Mouse (Mus musculus) Patski (cell line): ENCODE measurements around the gene Olfr554. TPM values are rescaled to one million over a fixed set of nuclear protein-coding genes. Genes with fewer than 3 reads are reported as not detected.
"Not testable (repeated sequence)": the region's sequence is repeated elsewhere in the genome, so short reads cannot be mapped to it uniquely, and the experiment has no call there.

ENCODE experiments used
- ATAC-seq: fragments of 100-300 bp; one replicate; pipeline ENCODE4 v1.8.0; 2021
- CTCF ChIA-PET: fragments of 350-600 bp; sonication (Branson Sonifier 250); formaldehyde crosslinking; loops from one replicate; lab custom pipeline; 2022; ENCODE audit warnings: inconsistent platforms; lab: Charles Lee
- POLR2A ChIA-PET: fragments of 350-600 bp; sonication (Branson Sonifier 250); formaldehyde crosslinking; loops from one replicate; lab custom pipeline; 2022; ENCODE audit warnings: antibody characterized with exemption, inconsistent platforms; lab: Charles Lee
- DNase-seq: peaks from one replicate; pipeline ENCODE4 v3.0.0-alpha.2; 2011; ENCODE audit warnings: low read depth, low spot score
- H3K27me3 ChIP-seq: fragments of 371-371 bp; one replicate; pipeline ENCODE4 v1.5.1; 2021
- CTCF ChIP-seq: fragments of 100-300 bp; IDR thresholded peaks from one replicate; pipeline ENCODE4 v1.5.1; 2021
- in situ Hi-C: fragments of 300-500 bp; cut with MboI; formaldehyde crosslinking; loops from 3 replicates; pipeline ENCODE4 v1.11.1; 2018; ENCODE audit warnings: low pct_unique_long_range_greater_than_20kb, mixed read lengths
- polyA plus RNA-seq: library from polyadenylated mRNA; unstranded; gene quantifications from one replicate; pipeline ENCODE4 v1.2.3, GENCODE M21; 2021

Gene Olfr554
- not detected for polyA plus RNA-seq

GRCm38 (mm10) chr7:102638132-102638531 lies at the start of gene Olfr554:
Olfr554 (plus strand) TSS chr7:102638432.
- ATAC-seq, result no peak
- POLR2A ChIA-PET, result no interaction called here
- CTCF ChIA-PET, result interaction anchor here (3.6 kb wide), 1 partner anchor 125 kb away, joined by 17 read pairs; no protein-coding TSS in a partner anchor
- in situ Hi-C loops, result loop anchor here (5.0 kb wide), 1 partner anchor 131 kb away; no protein-coding TSS in a partner anchor
- H3K27me3 ChIP-seq, result peaks cover 16% of the 10 kb centered on the region
- TF ChIP-seq CTCF, result no peak
- no peak for DNase-seq

- in situ Hi-C loops, result no loop called here
- ChIA-PET POLR2A (no interaction called here), CTCF (no interaction called here)
- no peaks in the 10 kb centered on the region for H3K27me3 ChIP-seq
- no peak for ATAC-seq
- no peak for TF ChIP-seq CTCF
- no peak for DNase-seq
Observed at GRCm38 (mm10) chr7:102591786-102592185, 46.4 kb upstream of the Olfr554 start, which contains the start of gene Olfr551. Olfr551 (minus strand) TSS chr7:102591886.

GRCm38 (mm10) chr7:102597378-102598031 lies 40.7 kb upstream of the Olfr554 start, which contains the start of gene Olfr552:
Olfr552 (plus strand) TSS chr7:102597770.
- DNase-seq (no peak), ATAC-seq (no peak)
- in situ Hi-C loops, result no loop called here
- H3K27me3 ChIP-seq, result peaks cover 5% of the 10 kb centered on the region
- ChIA-PET CTCF (no interaction called here), POLR2A (no interaction called here)
- TF ChIP-seq CTCF, result no peak

GRCm38 (mm10) chr7:102618118-102618517 lies 20.1 kb upstream of the Olfr554 start, which contains the start of gene Olfr553:
Olfr553 (minus strand) TSS chr7:102618218.
- TF ChIP-seq CTCF, result no peak
- ChIA-PET POLR2A (no interaction called here), CTCF (no interaction called here)
- ATAC-seq (no peak), DNase-seq (no peak)
- in situ Hi-C loops, result no loop called here
- H3K27me3 ChIP-seq, result peaks cover 17% of the 10 kb centered on the region

- no peak for TF ChIP-seq CTCF
- in situ Hi-C loops, result no loop called here
- peaks cover 11% of the 10 kb centered on the region for H3K27me3 ChIP-seq
- ChIA-PET POLR2A (no interaction called here), CTCF (no interaction called here)
- no peak for ATAC-seq
- no peak for DNase-seq
Observed at GRCm38 (mm10) chr7:102619608-102620007, 18.6 kb upstream of the Olfr554 start.

GRCm38 (mm10) chr7:102620368-102620767 lies 17.9 kb upstream of the Olfr554 start:
- ATAC-seq, in situ Hi-C loops, H3K27me3 ChIP-seq, CTCF ChIA-PET, POLR2A ChIA-PET, DNase-seq: not testable (repeated sequence)

- H3K27me3 ChIP-seq, result peaks cover 16% of the 10 kb centered on the region
- peak; percentile 49 for TF ChIP-seq CTCF
- DNase-seq (peak; percentile 2), ATAC-seq (peak; percentile 51)
- CTCF ChIA-PET, result interaction anchor here (1.5 to 3.6 kb wide), 2 partner anchors 124 to 129 kb away, joined by 4 to 17 read pairs; no protein-coding TSS in a partner anchor
- in situ Hi-C loops, result loop anchor here (5.0 kb wide), 1 partner anchor 129 kb away; no protein-coding TSS in a partner anchor
- POLR2A ChIA-PET, result no interaction called here
Observed at GRCm38 (mm10) chr7:102636665-102637064, 1.6 kb upstream of the Olfr554 start.

GRCm38 (mm10) chr7:102644945-102645344 lies 6.7 kb downstream of the Olfr554 start:
- POLR2A ChIA-PET, DNase-seq, in situ Hi-C loops, CTCF ChIA-PET, H3K27me3 ChIP-seq, ATAC-seq: not testable (repeated sequence)

GRCm38 (mm10) chr7:102658523-102658922 lies 20.3 kb downstream of the Olfr554 start, which contains the start of gene Olfr555:
Olfr555 (plus strand) TSS chr7:102658823.
- no peak for ATAC-seq
- ChIA-PET CTCF (interaction anchor here (1.4 kb wide), 1 partner anchor 8 kb away, joined by 3 read pairs; no protein-coding TSS in a partner anchor), POLR2A (no interaction called here)
- TF ChIP-seq CTCF, result no peak
- DNase-seq, result no peak
- peaks cover 20% of the 10 kb centered on the region for H3K27me3 ChIP-seq
- in situ Hi-C loops, result no loop called here

- no peak for TF ChIP-seq CTCF
- CTCF ChIA-PET, result interaction anchor here (1.2 kb wide), 1 partner anchor 20 kb away, joined by 4 read pairs; no protein-coding TSS in a partner anchor
- in situ Hi-C loops, result no loop called here
- POLR2A ChIA-PET, result no interaction called here
- DNase-seq (no peak), ATAC-seq (no peak)
- H3K27me3 ChIP-seq, result peaks cover 23% of the 10 kb centered on the region
Observed at GRCm38 (mm10) chr7:102664599-102664998, 26.4 kb downstream of the Olfr554 start, which contains the start of gene Olfr556. Olfr556 (plus strand) TSS chr7:102664899.

- CTCF ChIA-PET, result interaction anchor here (1.2 kb wide), 2 partner anchors 15 to 19 kb away, joined by 3 to 4 read pairs; no protein-coding TSS in a partner anchor
- ATAC-seq (no peak), DNase-seq (no peak)
- H3K27me3 ChIP-seq, result peaks cover 23% of the 10 kb centered on the region
- in situ Hi-C loops, result loop anchor here (5.0 kb wide), 1 partner anchor 257 kb away; the partner anchor contains the start of gene Olfr572
- POLR2A ChIA-PET, result no interaction called here
- peak; percentile 45 for TF ChIP-seq CTCF
Observed at GRCm38 (mm10) chr7:102665378-102665777, 27.1 kb downstream of the Olfr554 start.
